Comparison of ENCODE assay signal across 8 mouse cellular contexts in the genomic region with DNA sequence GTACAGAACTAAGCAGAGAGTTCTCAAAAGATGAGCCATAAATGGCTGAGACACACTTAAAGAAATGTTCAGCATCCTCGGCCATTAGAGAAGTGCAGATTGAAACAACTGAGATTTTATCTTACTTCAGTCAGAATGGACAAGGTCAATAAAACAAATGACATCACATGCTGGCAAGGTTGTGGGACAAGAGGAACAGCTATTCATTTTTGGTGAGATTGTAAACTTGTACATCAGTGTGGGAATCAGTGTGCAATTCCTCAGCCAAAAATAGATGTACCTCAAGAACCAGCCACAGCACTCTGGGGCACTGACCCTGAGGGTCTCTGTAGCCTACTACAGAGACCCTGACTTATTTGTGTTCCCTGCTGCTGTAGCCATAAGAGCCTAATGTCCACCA.
"Had no signal": no experiment of that assay in that cellular context is flagged by ENCODE, and none has a peak within 500 bp of the region (broad histone marks: within the 10 kb centered on the region; RNA-seq: fewer than 3 reads in every experiment).

No protein-coding gene starts in this region.

- DNase-seq: lung, adult 18-20 months; lung, embryonic 14.5 days; lung, postnatal 14 days; lung, postnatal 4 days; right cerebral cortex, postnatal 14 days; thymus, adult 2 months; thymus, postnatal 25 days; thymus, postnatal 4 days had no signal
